Mouse (Mus musculus) limb, embryonic 15.5 days (tissue): ENCODE measurements around the gene Nadsyn1. TPM values are rescaled to one million over a fixed set of nuclear protein-coding genes. Genes with fewer than 3 reads are reported as not detected.

Experiments used
- ATAC-seq: fragments of 200-750 bp; cut with Nextera tagmentation; 2 replicates; pipeline ENCODE4 v1.8.0; 2017; ENCODE audit warnings: low read depth, moderate TSS enrichment; ENCODE audit not compliant: insufficient number of reproducible peaks, low FRiP score, low TSS enrichment
- H3K27ac ChIP-seq: fragments of 300-500 bp; sonication (generic); 2 replicates; pipeline ENCODE4 v1.5.1; 2015; ENCODE audit warnings: moderate library complexity, mild to moderate bottlenecking, inconsistent platforms
- H3K27me3 ChIP-seq: fragments of 300-500 bp; sonication (generic); 2 replicates; pipeline ENCODE4 v1.6.1; 2015; ENCODE audit warnings: inconsistent platforms
- H3K36me3 ChIP-seq: fragments of 300-500 bp; sonication (generic); 2 replicates; pipeline ENCODE4 v1.6.1; 2015; ENCODE audit warnings: inconsistent platforms
- H3K4me1 ChIP-seq: fragments of 300-500 bp; sonication (generic); 2 replicates; pipeline ENCODE4 v1.6.1; 2015; ENCODE audit warnings: inconsistent platforms
- H3K4me2 ChIP-seq: fragments of 300-500 bp; sonication (generic); 2 replicates; pipeline ENCODE4 v1.6.1; 2015; ENCODE audit warnings: mild to moderate bottlenecking, inconsistent platforms
- H3K4me3 ChIP-seq: fragments of 300-500 bp; sonication (generic); 2 replicates; pipeline ENCODE4 v1.5.1; 2015; ENCODE audit warnings: mild to moderate bottlenecking, inconsistent platforms
- H3K9ac ChIP-seq: fragments of 300-500 bp; sonication (generic); 2 replicates; pipeline ENCODE4 v1.6.1; 2015; ENCODE audit warnings: inconsistent platforms
- H3K9me3 ChIP-seq: fragments of 300-500 bp; sonication (generic); 2 replicates; pipeline ENCODE4 v1.6.1; 2016; ENCODE audit warnings: inconsistent platforms
- WGBS: fragments of 180-500 bp; shearing (Covaris S2); methylation state at CpG from one replicate; pipeline ENCODE4 v1.1.7; 2015; 5-methylcytosine and 5-hydroxymethylcytosine counted together
- polyA plus RNA-seq: library from polyadenylated mRNA; unstranded; fragments of >200 nt; fragmentation: Nextera tagmentation; extraction: Ambion mirVana; gene quantifications from 2 replicates; pipeline ENCODE4 v1.2.1, GENCODE M21; 2015

Gene Nadsyn1
- polyA plus RNA-seq, 1 experiment from 2014 or later: 6.6 TPM

GRCm38 (mm10) chr7:143763794-143764193, 58.9 kb downstream of the Nadsyn1 start:
- Histone ChIP-seq H3K4me1 (no peaks in the 10 kb centered on the region), H3K4me3 (no peak overlapping the region), H3K4me2 (no peak overlapping the region), H3K9ac (no peak overlapping the region), H3K36me3 (no peaks in the 10 kb centered on the region), H3K9me3 (no peaks in the 10 kb centered on the region), H3K27ac (no peak overlapping the region), H3K27me3 (peaks cover 31% of the 10 kb centered on the region)
- 11% methylated on average over 3 of the region's 3 CpGs for WGBS
- ATAC-seq: 0 out of 2 replicates have a peak, but pooled peaks have one; percentile 37

GRCm38 (mm10) chr7:143758956-143759355, 63.7 kb downstream of the Nadsyn1 start:
- H3K36me3 ChIP-seq: no peaks in the 10 kb centered on the region

GRCm38 (mm10) chr7:143757696-143758095, 65.0 kb downstream of the Nadsyn1 start:
- H3K4me3 ChIP-seq: no peak overlapping the region
- no peaks in the 10 kb centered on the region for H3K9me3 ChIP-seq
- H3K27me3 ChIP-seq: peaks cover 20% of the 10 kb centered on the region
- 0 out of 2 replicates have a peak overlapping the region, but pooled peaks have one; percentile 86 for H3K4me2 ChIP-seq
- H3K36me3 ChIP-seq: no peaks in the 10 kb centered on the region
- WGBS: 71% methylated on average over 3 of the region's 3 CpGs
- no peak overlapping the region for H3K9ac ChIP-seq
- H3K4me1 ChIP-seq: peaks cover 11% of the 10 kb centered on the region
- no peak for ATAC-seq
- H3K27ac ChIP-seq: no peak overlapping the region

More at GRCm38 (mm10) chr7:143758956-143759355, 63.7 kb downstream of the Nadsyn1 start:
- Histone ChIP-seq H3K9ac (no peak overlapping the region), H3K9me3 (no peaks in the 10 kb centered on the region), H3K27ac (no peak overlapping the region), H3K4me2 (no peak overlapping the region), H3K4me3 (no peak overlapping the region), H3K27me3 (peaks cover 23% of the 10 kb centered on the region), H3K4me1 (peaks cover 11% of the 10 kb centered on the region)
- ATAC-seq: no peak
- WGBS: 53% methylated on average over 3 of the region's 3 CpGs

- Histone ChIP-seq H3K4me3 (peak overlapping the region; percentile 40), H3K27me3 (peaks cover 20% of the 10 kb centered on the region; the same call in 1 of the 2 replicates), H3K4me2 (peak overlapping the region; percentile 86), H3K27ac (no peak overlapping the region), H3K4me1 (peaks cover 11% of the 10 kb centered on the region), H3K36me3 (no peaks in the 10 kb centered on the region), H3K9ac (0 out of 2 replicates have a peak overlapping the region, but pooled peaks have one; percentile 23), H3K9me3 (no peaks in the 10 kb centered on the region)
- peak; percentile 83 for ATAC-seq
- WGBS: under 1% methylated on average over 15 of the region's 15 CpGs
Measured at GRCm38 (mm10) chr7:143757027-143757390, 65.6 kb downstream of the Nadsyn1 start.

- no peak for ATAC-seq
Measured at GRCm38 (mm10) chr7:143756125-143757026, 66.3 kb downstream of the Nadsyn1 start, which contains the start of gene Osbpl5. Gene Osbpl5 (minus strand): TSS chr7:143756985.

GRCm38 (mm10) chr7:143755357-143756124, 67.1 kb downstream of the Nadsyn1 start:
- Histone ChIP-seq H3K4me3 (no peak overlapping the region), H3K4me1 (peaks cover 11% of the 10 kb centered on the region), H3K27ac (no peak overlapping the region), H3K9me3 (no peaks in the 10 kb centered on the region), H3K36me3 (no peaks in the 10 kb centered on the region), H3K4me2 (no peak overlapping the region), H3K9ac (no peak overlapping the region), H3K27me3 (peaks cover 20% of the 10 kb centered on the region; the same call in 1 of the 2 replicates)
- WGBS: 77% methylated on average over 9 of the region's 9 CpGs
- ATAC-seq: no peak

More at GRCm38 (mm10) chr7:143756125-143757026, 66.3 kb downstream of the Nadsyn1 start, which contains the start of gene Osbpl5:
- 22% methylated on average over 22 of the region's 22 CpGs for WGBS
- Histone ChIP-seq H3K27ac (no peak within 1 kb of the TSS), H3K4me3 (peak within 1 kb of the TSS; percentile 40), H3K9me3 (no peaks in the 10 kb centered on the region), H3K36me3 (no peaks in the 10 kb centered on the region), H3K9ac (0 out of 2 replicates have a peak within 1 kb of the TSS, but pooled peaks have one; percentile 23), H3K4me2 (peak within 1 kb of the TSS; percentile 86), H3K4me1 (peaks cover 11% of the 10 kb centered on the region), H3K27me3 (peaks cover 20% of the 10 kb centered on the region; the same call in 1 of the 2 replicates)

- 42% methylated on average over 5 of the region's 5 CpGs for WGBS
- Histone ChIP-seq H3K36me3 (no peaks in the 10 kb centered on the region), H3K9me3 (no peaks in the 10 kb centered on the region), H3K27ac (no peak overlapping the region), H3K4me3 (no peak overlapping the region), H3K9ac (no peak overlapping the region), H3K4me1 (peaks cover 11% of the 10 kb centered on the region), H3K4me2 (no peak overlapping the region), H3K27me3 (peaks cover 20% of the 10 kb centered on the region; the same call in 1 of the 2 replicates)
- no peak for ATAC-seq
Measured at GRCm38 (mm10) chr7:143753990-143754715, 68.5 kb downstream of the Nadsyn1 start.

GRCm38 (mm10) chr7:143752606-143753005, 70.0 kb downstream of the Nadsyn1 start:
- H3K4me1 ChIP-seq: peaks cover 19% of the 10 kb centered on the region
- no peak overlapping the region for H3K9ac ChIP-seq
- H3K9me3 ChIP-seq: no peaks in the 10 kb centered on the region
- whole genome bisulfite sequencing: 79% methylated on average over 3 of the region's 3 CpGs
- H3K27me3 ChIP-seq: peaks cover 16% of the 10 kb centered on the region; the same call in 1 of the 2 replicates
- no peak overlapping the region for H3K27ac ChIP-seq
- ATAC-seq: no peak
- H3K36me3 ChIP-seq: no peaks in the 10 kb centered on the region
- no peak overlapping the region for H3K4me3 ChIP-seq
- H3K4me2 ChIP-seq: no peak overlapping the region

GRCm38 (mm10) chr7:143752056-143752455, 70.6 kb downstream of the Nadsyn1 start:
- Histone ChIP-seq H3K27me3 (peaks cover 16% of the 10 kb centered on the region; the same call in 1 of the 2 replicates), H3K4me3 (no peak overlapping the region), H3K9me3 (no peaks in the 10 kb centered on the region), H3K27ac (no peak overlapping the region), H3K36me3 (no peaks in the 10 kb centered on the region), H3K9ac (no peak overlapping the region), H3K4me2 (no peak overlapping the region), H3K4me1 (peaks cover 15% of the 10 kb centered on the region)
- 58% methylated on average over 4 of the region's 4 CpGs for WGBS
- ATAC-seq: no peak

- no peak overlapping the region for H3K27ac ChIP-seq
Measured at GRCm38 (mm10) chr7:143751380-143751779, 71.3 kb downstream of the Nadsyn1 start.

GRCm38 (mm10) chr7:143749045-143749444, 73.6 kb downstream of the Nadsyn1 start:
- Histone ChIP-seq H3K4me3 (no peak overlapping the region), H3K4me2 (no peak overlapping the region), H3K27me3 (no peaks in the 10 kb centered on the region), H3K27ac (no peak overlapping the region), H3K36me3 (no peaks in the 10 kb centered on the region), H3K4me1 (peaks cover 7% of the 10 kb centered on the region), H3K9ac (no peak overlapping the region), H3K9me3 (no peaks in the 10 kb centered on the region)
- 67% methylated on average over 3 of the region's 3 CpGs for WGBS
- ATAC-seq: no peak

More at GRCm38 (mm10) chr7:143751380-143751779, 71.3 kb downstream of the Nadsyn1 start:
- H3K4me3 ChIP-seq: no peak overlapping the region
- peaks cover 16% of the 10 kb centered on the region; the same call in 1 of the 2 replicates for H3K27me3 ChIP-seq
- WGBS: 66% methylated on average over 1 of the region's 1 CpGs
- peaks cover 9% of the 10 kb centered on the region for H3K4me1 ChIP-seq
- no peaks in the 10 kb centered on the region for H3K36me3 ChIP-seq
- ATAC-seq: no peak
- no peak overlapping the region for H3K9ac ChIP-seq
- H3K9me3 ChIP-seq: no peaks in the 10 kb centered on the region
- no peak overlapping the region for H3K4me2 ChIP-seq
